Mouse (Mus musculus) testis, adult 2 months (tissue): ENCODE results near the gene Ttc7.

Experiments
- CTCF ChIP-seq: fragments of 200-500 bp; IDR thresholded peaks from 2 replicates; pipeline ENCODE4 v1.5.1; 2012; ENCODE audit warnings: low read depth, mild to moderate bottlenecking, inconsistent platforms, low read length, moderate library complexity; ENCODE audit not compliant: control insufficient read depth, insufficient read depth, insufficient replicate concordance
- POLR2A ChIP-seq: fragments of 200-500 bp; IDR thresholded peaks from 2 replicates; pipeline ENCODE4 v1.6.1; 2012; ENCODE audit warnings: low read depth, mild to moderate bottlenecking, inconsistent platforms, low read length, moderate library complexity; ENCODE audit not compliant: control insufficient read depth

DNA sequence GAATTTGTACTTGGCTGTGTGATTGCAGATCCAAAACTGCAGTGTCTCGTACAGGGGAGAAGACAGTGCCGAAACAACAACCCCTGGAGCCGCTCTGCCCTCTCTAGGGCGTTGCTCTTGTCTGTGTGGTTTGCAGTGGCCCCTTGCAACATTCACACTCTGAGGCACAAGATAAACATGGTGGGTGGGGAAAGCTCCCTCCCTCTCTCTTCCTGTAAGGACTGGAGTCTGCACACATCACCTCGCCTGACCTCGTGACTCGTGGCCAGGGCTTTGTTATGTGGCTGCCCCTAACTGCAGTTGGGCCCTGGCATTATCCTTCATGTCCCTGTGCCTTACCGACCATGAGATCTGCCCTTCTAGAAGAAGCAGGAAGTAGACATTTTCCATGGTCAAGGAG, 82.6 kb downstream of the Ttc7 start:
- no peak for TF ChIP-seq CTCF
- TF ChIP-seq POLR2A, result no peak
